Mouse (Mus musculus) bone marrow macrophage, adult 2 months (primary cell): ENCODE data around the gene Gm10118. TPM values are rescaled to one million over a fixed set of nuclear protein-coding genes. Genes with fewer than 3 reads are reported as not detected.

Experiments used
- H3K27ac ChIP-seq: 2 replicates; pipeline ENCODE4 v1.5.1; 2012; ENCODE audit warnings: low read depth, low read length; ENCODE audit not compliant: insufficient read depth
- H3K4me1 ChIP-seq: 2 replicates; pipeline ENCODE4 v1.6.1; 2012; ENCODE audit warnings: low read length; ENCODE audit not compliant: control insufficient read depth, insufficient read depth
- H3K4me3 ChIP-seq: 2 replicates; pipeline ENCODE4 v1.5.1; 2012; ENCODE audit warnings: mild to moderate bottlenecking, low read length, moderate library complexity; ENCODE audit not compliant: insufficient read depth
- CTCF ChIP-seq: IDR thresholded peaks from 2 replicates; pipeline ENCODE4 v1.5.1; 2012; ENCODE audit warnings: low read depth, mild to moderate bottlenecking, low read length, moderate library complexity
- POLR2A ChIP-seq: IDR thresholded peaks from 2 replicates; pipeline ENCODE4 v1.6.1; 2012; ENCODE audit warnings: mild to moderate bottlenecking, low read depth, low read length, borderline replicate concordance
- polyA plus RNA-seq: library from polyadenylated mRNA; stranded (reverse); fragments of >200 nt; gene quantifications from 2 replicates; pipeline ENCODE4 v1.2.4, GENCODE M21; 2012; ENCODE audit not compliant: missing spikeins, insufficient read depth, insufficient read length

Gene Gm10118
- polyA plus RNA-seq, 1 experiment = not detected

- Histone ChIP-seq H3K27ac (no peak overlapping the region), H3K4me1 (no peaks in the 10 kb centered on the region), H3K4me3 (no peak overlapping the region)
- no peak for TF ChIP-seq CTCF
- TF ChIP-seq POLR2A = no peak
These were observed 40.7 kb downstream of the Gm10118 start for GRCm38 (mm10) chr10:63886449-63887088.

DNA sequence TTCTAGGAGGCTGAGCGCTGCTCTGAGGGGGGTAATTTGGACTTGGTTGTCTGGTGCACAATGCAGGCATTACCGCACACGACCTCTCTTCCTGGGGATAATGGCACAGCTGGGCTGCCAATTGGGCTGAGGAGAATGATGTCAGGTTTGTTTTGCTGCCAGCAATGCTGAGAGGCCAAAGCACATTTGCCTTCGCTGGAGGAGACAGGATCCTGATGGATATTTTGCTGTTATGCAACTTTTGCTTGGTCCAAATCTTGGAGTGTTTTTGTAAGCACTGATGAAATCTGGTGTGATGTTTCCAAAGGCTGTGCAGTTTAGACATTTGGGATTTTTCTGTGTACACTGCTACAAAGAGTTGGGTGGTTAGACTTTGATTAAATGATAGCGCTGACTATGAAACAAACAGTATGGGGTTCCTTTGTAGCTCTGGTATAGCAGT is 46.8 kb downstream of the Gm10118 start:
- H3K4me1 ChIP-seq = no peaks in the 10 kb centered on the region
- TF ChIP-seq POLR2A = no peak
- TF ChIP-seq CTCF = no peak
- no peak overlapping the region for H3K27ac ChIP-seq
- H3K4me3 ChIP-seq = no peak overlapping the region

Other genes starting within 250 kb of the Gm10118 start
- not detected in 2 replicates for gene Lrrtm3, start 162.8 kb upstream of the Gm10118 start, polyA plus RNA-seq